Mouse (Mus musculus) hindbrain, embryonic 12.5 days (tissue): Measurements from ENCODE around the gene Fut11. TPM values are rescaled to one million over a fixed set of nuclear protein-coding genes. Genes with fewer than 3 reads are reported as not detected.
A peak's percentile ranks its signal among the peaks of the same experiment; 100 is the strongest.

Experiments
- ATAC-seq: fragments of 200-750 bp; cut with Nextera tagmentation; 2 replicates; pipeline ENCODE4 v1.8.0; 2017; ENCODE audit warnings: moderate TSS enrichment; ENCODE audit not compliant: low FRiP score
- H3K27ac ChIP-seq: fragments of 300-500 bp; sonication (generic); 2 replicates; pipeline ENCODE4 v1.5.1; 2016; ENCODE audit warnings: mild to moderate bottlenecking
- H3K27me3 ChIP-seq: fragments of 300-500 bp; sonication (generic); 2 replicates; pipeline ENCODE4 v1.6.1; 2016; ENCODE audit warnings: mild to moderate bottlenecking
- H3K36me3 ChIP-seq: fragments of 300-500 bp; sonication (generic); 2 replicates; pipeline ENCODE4 v1.6.1; 2016; ENCODE audit warnings: mild to moderate bottlenecking
- H3K4me1 ChIP-seq: fragments of 300-500 bp; sonication (generic); 2 replicates; pipeline ENCODE4 v1.6.1; 2016
- H3K4me2 ChIP-seq: fragments of 300-500 bp; sonication (generic); replicated peaks from 2 replicates; pipeline ENCODE4 v1.6.1; 2016; ENCODE audit warnings: mild to moderate bottlenecking
- H3K4me3 ChIP-seq: fragments of 300-500 bp; sonication (generic); 2 replicates; pipeline ENCODE4 v1.5.1; 2016; ENCODE audit warnings: mild to moderate bottlenecking
- H3K9ac ChIP-seq: fragments of 300-500 bp; sonication (generic); 2 replicates; pipeline ENCODE4 v1.6.1; 2016; ENCODE audit warnings: mild to moderate bottlenecking, moderate library complexity
- H3K9me3 ChIP-seq: fragments of 300-500 bp; sonication (generic); replicated peaks from 2 replicates; pipeline ENCODE4 v1.6.1; 2016; ENCODE audit warnings: mild to moderate bottlenecking
- WGBS: fragments of 180-500 bp; shearing (Covaris S2); methylation state at CpG from one replicate; pipeline ENCODE4 v1.1.7; 2016; 5-methylcytosine and 5-hydroxymethylcytosine counted together
- polyA plus RNA-seq: library from polyadenylated mRNA; unstranded; fragments of >200 nt; fragmentation: Nextera tagmentation; extraction: Ambion mirVana; gene quantifications from 2 replicates; pipeline ENCODE4 v1.2.1, GENCODE M21; 2016

Fut11 gene
- polyA plus RNA-seq, result 32.0 and 33.4 TPM in 2 replicates

GRCm38 (mm10) chr14:20694884-20695760 is at the start of gene Fut11:
Gene Fut11 (plus strand): TSS chr14:20694968.
- Histone ChIP-seq H3K9ac (peak within 1 kb of the TSS; percentile 76), H3K27ac (peak within 1 kb of the TSS; percentile 96), H3K4me3 (peak within 1 kb of the TSS; percentile 64), H3K27me3 (no peaks in the 10 kb centered on the region), H3K36me3 (peaks cover 48% of the 10 kb centered on the region), H3K9me3 (no peaks in the 10 kb centered on the region), H3K4me2 (peak within 1 kb of the TSS; percentile 83), H3K4me1 (peaks cover 50% of the 10 kb centered on the region)
- WGBS, result under 1% methylated on average over 110 of the region's 111 CpGs
- peak; percentile 94 for ATAC-seq

- H3K9me3 ChIP-seq, result no peaks in the 10 kb centered on the region
- WGBS, result 40% methylated on average over 3 of the region's 3 CpGs
- no peaks in the 10 kb centered on the region for H3K27me3 ChIP-seq
- no peak for ATAC-seq
- no peak overlapping the region for H3K4me3 ChIP-seq
- no peaks in the 10 kb centered on the region for H3K36me3 ChIP-seq
- no peak overlapping the region for H3K27ac ChIP-seq
- no peak overlapping the region for H3K4me2 ChIP-seq
- no peak overlapping the region for H3K9ac ChIP-seq
- H3K4me1 ChIP-seq, result peaks cover 6% of the 10 kb centered on the region
These were observed 49.2 kb upstream of the Fut11 start for GRCm38 (mm10) chr14:20645547-20645946.

- Histone ChIP-seq H3K9me3 (no peaks in the 10 kb centered on the region), H3K36me3 (no peaks in the 10 kb centered on the region), H3K4me2 (no peak overlapping the region), H3K27me3 (no peaks in the 10 kb centered on the region), H3K4me3 (no peak overlapping the region), H3K9ac (no peak overlapping the region), H3K27ac (no peak overlapping the region), H3K4me1 (peaks cover 6% of the 10 kb centered on the region)
- ATAC-seq, result no peak
These were observed 48.4 kb upstream of the Fut11 start for GRCm38 (mm10) chr14:20646381-20646780.

- H3K27me3 ChIP-seq, result no peaks in the 10 kb centered on the region
- WGBS, result 76% methylated on average over 2 of the region's 2 CpGs
- no peaks in the 10 kb centered on the region for H3K36me3 ChIP-seq
- no peak for ATAC-seq
- H3K4me3 ChIP-seq, result no peak overlapping the region
- no peaks in the 10 kb centered on the region for H3K4me1 ChIP-seq
- no peak overlapping the region for H3K27ac ChIP-seq
- no peak overlapping the region for H3K9ac ChIP-seq
- H3K9me3 ChIP-seq, result no peaks in the 10 kb centered on the region
- H3K4me2 ChIP-seq, result no peak overlapping the region
These were observed 43.8 kb upstream of the Fut11 start for GRCm38 (mm10) chr14:20651000-20651399.

GRCm38 (mm10) chr14:20651722-20652256 is 43.0 kb upstream of the Fut11 start:
- no peaks in the 10 kb centered on the region for H3K36me3 ChIP-seq
- no peak for ATAC-seq
- no peak overlapping the region for H3K4me2 ChIP-seq
- no peak overlapping the region for H3K4me3 ChIP-seq
- 60% methylated on average over 4 of the region's 4 CpGs for WGBS
- H3K27ac ChIP-seq, result no peak overlapping the region
- no peaks in the 10 kb centered on the region for H3K4me1 ChIP-seq
- H3K9ac ChIP-seq, result no peak overlapping the region
- H3K9me3 ChIP-seq, result no peaks in the 10 kb centered on the region
- H3K27me3 ChIP-seq, result no peaks in the 10 kb centered on the region

GRCm38 (mm10) chr14:20654690-20655421 is 39.9 kb upstream of the Fut11 start:
- H3K4me2 ChIP-seq, result no peak overlapping the region
- H3K9me3 ChIP-seq, result no peaks in the 10 kb centered on the region
- no peak overlapping the region for H3K27ac ChIP-seq
- ATAC-seq, result no peak
- no peak overlapping the region for H3K4me3 ChIP-seq
- no peak overlapping the region for H3K9ac ChIP-seq
- no peaks in the 10 kb centered on the region for H3K4me1 ChIP-seq
- H3K36me3 ChIP-seq, result no peaks in the 10 kb centered on the region
- 80% methylated on average over 9 of the region's 9 CpGs for WGBS
- H3K27me3 ChIP-seq, result no peaks in the 10 kb centered on the region

GRCm38 (mm10) chr14:20655731-20656130 is 39.0 kb upstream of the Fut11 start:
- Histone ChIP-seq H3K27me3 (no peaks in the 10 kb centered on the region), H3K9ac (no peak overlapping the region), H3K4me3 (no peak overlapping the region), H3K4me2 (no peak overlapping the region), H3K4me1 (no peaks in the 10 kb centered on the region), H3K9me3 (no peaks in the 10 kb centered on the region), H3K27ac (no peak overlapping the region), H3K36me3 (no peaks in the 10 kb centered on the region)
- no peak for ATAC-seq
- 73% methylated on average over 9 of the region's 9 CpGs for WGBS

- WGBS, result 36% methylated on average over 11 of the region's 11 CpGs
- H3K9me3 ChIP-seq, result no peaks in the 10 kb centered on the region
- H3K27me3 ChIP-seq, result no peaks in the 10 kb centered on the region
- H3K36me3 ChIP-seq, result no peaks in the 10 kb centered on the region
- no peak within 1 kb of the TSS for H3K4me2 ChIP-seq
- no peaks in the 10 kb centered on the region; the same call in 1 of the 2 replicates for H3K4me1 ChIP-seq
- no peak within 1 kb of the TSS for H3K27ac ChIP-seq
- no peak within 1 kb of the TSS for H3K4me3 ChIP-seq
- no peak for ATAC-seq
- no peak within 1 kb of the TSS for H3K9ac ChIP-seq
These were observed 38.4 kb upstream of the Fut11 start, which contains the start of gene Myoz1 for GRCm38 (mm10) chr14:20656361-20656760. Gene Myoz1 (minus strand): TSS chr14:20656540.

- Histone ChIP-seq H3K27me3 (peaks cover 12% of the 10 kb centered on the region), H3K4me1 (peaks cover 10% of the 10 kb centered on the region; the same call in 1 of the 2 replicates), H3K27ac (no peak overlapping the region), H3K4me3 (no peak overlapping the region), H3K9ac (no peak overlapping the region), H3K36me3 (no peaks in the 10 kb centered on the region), H3K9me3 (no peaks in the 10 kb centered on the region), H3K4me2 (no peak overlapping the region)
- ATAC-seq, result no peak
These were observed 36.4 kb upstream of the Fut11 start for GRCm38 (mm10) chr14:20658326-20658725.

GRCm38 (mm10) chr14:20658902-20659301 is 35.9 kb upstream of the Fut11 start:
- H3K4me2 ChIP-seq, result no peak overlapping the region
- H3K9ac ChIP-seq, result no peak overlapping the region
- H3K4me3 ChIP-seq, result no peak overlapping the region
- no peak overlapping the region for H3K27ac ChIP-seq
- H3K27me3 ChIP-seq, result peaks cover 15% of the 10 kb centered on the region
- peaks cover 10% of the 10 kb centered on the region; the same call in 1 of the 2 replicates for H3K4me1 ChIP-seq
- H3K9me3 ChIP-seq, result no peaks in the 10 kb centered on the region
- no peaks in the 10 kb centered on the region for H3K36me3 ChIP-seq
- ATAC-seq, result no peak
- WGBS, result 84% methylated on average over 6 of the region's 6 CpGs

- Histone ChIP-seq H3K27ac (no peak overlapping the region), H3K4me1 (peaks cover 12% of the 10 kb centered on the region; the same call in 1 of the 2 replicates), H3K9me3 (no peaks in the 10 kb centered on the region), H3K4me2 (no peak overlapping the region), H3K27me3 (peaks cover 15% of the 10 kb centered on the region), H3K9ac (no peak overlapping the region), H3K36me3 (no peaks in the 10 kb centered on the region), H3K4me3 (no peak overlapping the region)
- ATAC-seq, result no peak
- 96% methylated on average over 7 of the region's 7 CpGs for WGBS
These were observed 35.1 kb upstream of the Fut11 start for GRCm38 (mm10) chr14:20659687-20660086.
